Mouse (Mus musculus): Measurements from ENCODE around the gene Igf1r.

- TF ChIP-seq POLR2A (IDR thresholded peaks at IDR 0.05; ENCODE audit: low read depth, low read length) (no peak), CTCF (IDR thresholded peaks at IDR 0.05; ENCODE audit: extremely low read depth, insufficient read length, insufficient replicate concordance, low read depth, low read length) (no peak)
These were observed 272.9 kb downstream of the Igf1r start for GRCm38 (mm10) chr7:68225427-68226054.

Measured in small intestine, adult 2 months (tissue).